Comparison of ENCODE assay signal across 8 mouse cellular contexts in the genomic region with DNA sequence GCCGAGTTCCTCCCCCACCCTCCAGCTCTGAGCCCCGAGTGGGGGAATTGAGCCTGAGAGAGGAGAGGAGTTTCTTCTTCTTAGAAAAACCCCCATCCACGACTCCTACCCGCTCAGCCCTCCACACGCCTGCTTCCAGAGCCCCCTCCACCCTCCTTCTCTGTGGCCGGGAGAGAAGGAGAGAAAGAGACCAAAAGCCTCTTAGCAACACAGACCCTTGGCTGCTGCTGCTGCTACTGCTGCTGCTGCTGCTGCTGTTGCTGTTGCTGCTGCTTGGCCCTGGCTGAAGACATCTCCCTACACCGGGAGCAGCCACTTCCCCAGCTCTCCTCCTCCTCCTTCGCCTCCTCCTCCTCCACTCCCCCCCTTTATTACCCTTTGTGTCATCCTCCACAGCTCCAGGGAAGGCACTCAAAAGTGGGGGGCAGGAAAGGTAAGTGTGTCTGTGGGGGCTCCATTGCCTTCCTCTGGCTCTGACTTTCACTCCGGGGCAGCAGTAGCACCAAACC. TPM values are rescaled to one million over a fixed set of nuclear protein-coding genes. Genes with fewer than 3 reads are reported as not detected.
A peak's percentile ranks its signal among the peaks of the same experiment; 100 is the strongest.
DNase-seq lines count a peak whose midpoint lies in the region; ATAC-seq and TF ChIP-seq lines count a peak whose summit lies in the region.

No protein-coding gene starts in this region.

- peak overlapping the region; percentile 62 for H3K4me3 ChIP-seq in forebrain, embryonic 16.5 days (replicated peaks; ENCODE audit: low read length)
- peak overlapping the region; percentile 89 for H3K4me3 ChIP-seq in hindbrain, embryonic 11.5 days (ENCODE audit: low read depth, low read length)
- H3K4me3 ChIP-seq in left cerebral cortex, adult 2 months, result peak overlapping the region; percentile 85
- H3K4me3 ChIP-seq in macrophage (ENCODE audit: inconsistent target), result peak overlapping the region; percentile 98

- peak overlapping the region; percentile 88 for H3K9ac ChIP-seq in forebrain, embryonic 16.5 days (replicated peaks; ENCODE audit: low read depth, low read length)
- peak overlapping the region; percentile 85 for H3K9ac ChIP-seq in hindbrain, embryonic 11.5 days (ENCODE audit: low read depth, low read length)

- H3K9me3 ChIP-seq in forebrain, embryonic 16.5 days (ENCODE audit: control insufficient read depth, low read length), result no peaks in the 10 kb centered on the region
- H3K9me3 ChIP-seq in hindbrain, embryonic 11.5 days (ENCODE audit: control insufficient read depth, low read length), result no peaks in the 10 kb centered on the region

- no peak for TF ChIP-seq CTCF in left cerebral cortex, adult 2 months (IDR thresholded peaks at IDR 0.05)

- 0% methylated on average over 9 of the region's 9 CpGs for WGBS in forebrain, embryonic 16.5 days
- WGBS in hindbrain, embryonic 11.5 days, result 0% methylated on average over 9 of the region's 9 CpGs
- 8% methylated on average over 8 of the region's 9 CpGs for WGBS in macrophage (ENCODE audit: missing documents)

- peaks cover 97% of the 10 kb centered on the region for H3K79me2 ChIP-seq in macrophage (ENCODE audit: inconsistent target)

- peak; percentile 33 for DNase-seq in T-cell, adult 2 months (ENCODE audit: low spot score)
- peak; percentile 29 for DNase-seq in c-Kit-positive CD71-positive TER-119-positive erythroid progenitor cells, embryonic 14.5 days (ENCODE audit: low spot score)
- peak; percentile 69 for DNase-seq in hindbrain, embryonic 11.5 days (ENCODE audit: low spot score)
- DNase-seq in left cerebral cortex, adult 2 months (ENCODE audit: extremely low spot score in 1 of 2, low spot score in 2 of 2), result peak; percentile 39 to 42
- peak; percentile 55 to 63 for DNase-seq in right cerebral cortex, postnatal 10 days (ENCODE audit: low spot score in 2 of 2)
- DNase-seq in B cell, adult 2 months, result no peak

- peak overlapping the region; percentile 63 for H3K4me2 ChIP-seq in forebrain, embryonic 16.5 days (ENCODE audit: low read length)
- H3K4me2 ChIP-seq in hindbrain, embryonic 11.5 days (replicated peaks; ENCODE audit: low read depth, low read length), result peak overlapping the region; percentile 47

- H3K4me1 ChIP-seq in forebrain, embryonic 16.5 days (replicated peaks; ENCODE audit: control insufficient read depth, insufficient read depth, low read length), result peaks cover 13% of the 10 kb centered on the region
- H3K4me1 ChIP-seq in hindbrain, embryonic 11.5 days (replicated peaks; ENCODE audit: control insufficient read depth, insufficient read depth, low read length), result no peaks in the 10 kb centered on the region

- H3K27ac ChIP-seq in forebrain, embryonic 16.5 days (ENCODE audit: low read length), result peak overlapping the region; percentile 95
- peak overlapping the region; percentile 91 for H3K27ac ChIP-seq in hindbrain, embryonic 11.5 days (ENCODE audit: low read depth, low read length)
- H3K27ac ChIP-seq in left cerebral cortex, adult 2 months, result peak overlapping the region; percentile 97
- H3K27ac ChIP-seq in macrophage, result peak overlapping the region; percentile 96

- H3K27me3 ChIP-seq in forebrain, embryonic 16.5 days (replicated peaks; ENCODE audit: control insufficient read depth, insufficient read depth, low read length), result no peaks in the 10 kb centered on the region
- no peaks in the 10 kb centered on the region for H3K27me3 ChIP-seq in hindbrain, embryonic 11.5 days (ENCODE audit: control insufficient read depth, insufficient read depth, low read length)

- H3K36me3 ChIP-seq in forebrain, embryonic 16.5 days (ENCODE audit: control insufficient read depth, insufficient read depth), result no peaks in the 10 kb centered on the region
- H3K36me3 ChIP-seq in hindbrain, embryonic 11.5 days (ENCODE audit: control insufficient read depth, insufficient read depth, low read length), result no peaks in the 10 kb centered on the region
- no peaks in the 10 kb centered on the region for H3K36me3 ChIP-seq in macrophage (ENCODE audit: inconsistent target)

- ATAC-seq in forebrain, embryonic 16.5 days, result peak; percentile 67
- ATAC-seq in hindbrain, embryonic 11.5 days (ENCODE audit: low FRiP score), result peak; percentile 81

- intact Hi-C loops in left cerebral cortex, adult 2 months (cut with DNase I), result loop anchor here (5.0 to 10.0 kb wide), 3 partner anchors 365 to 785 kb away; a partner anchor contains a TSS

RNA-seq across cellular contexts. Expression of a gene that starts 0.3 kb away (rescaled TPM):
- polyA plus RNA-seq in forebrain, embryonic 16.5 days (2015; fragmentation: Nextera tagmentation; extraction: Ambion mirVana), result 110 and 118 TPM in 2 replicates
- 136 and 143 TPM in 2 replicates for polyA plus RNA-seq in hindbrain, embryonic 11.5 days (2014; fragmentation: Nextera tagmentation; extraction: Ambion mirVana)
- total RNA-seq in left cerebral cortex, adult 2 months (2021), result 10 to 100 TPM; 68.1 to 86.5 TPM
- total RNA-seq in macrophage (2018; cell fraction: chromatin; rRNA removed), result 100 to 1,000 TPM in 23 of 26 experiments, 10 to 100 TPM in 3; 72.3 to 232 (median 151) TPM
- total RNA-seq in macrophage (2018; cell fraction: cytosol; rRNA removed), result 10 to 100 TPM; 19.9 to 45.4 (median 29.6) TPM
- 100 to 1,000 TPM in 20 of 26 experiments, 10 to 100 TPM in 6; 57.1 to 216 (median 120) TPM for total RNA-seq in macrophage (2018; cell fraction: nucleus; rRNA removed)
- 33.0 to 39.4 TPM (median 33.2 TPM) in 3 replicates for polyA plus RNA-seq in macrophage (2018)

RNA-seq across cellular contexts. Expression of a gene that starts 0.5 kb away (rescaled TPM):
- polyA plus RNA-seq in forebrain, embryonic 16.5 days (2015; fragmentation: Nextera tagmentation; extraction: Ambion mirVana), result 36.8 and 40.1 TPM in 2 replicates
- 41.5 and 43.1 TPM in 2 replicates for polyA plus RNA-seq in hindbrain, embryonic 11.5 days (2014; fragmentation: Nextera tagmentation; extraction: Ambion mirVana)
- total RNA-seq in left cerebral cortex, adult 2 months (2021), result 100 to 1,000 TPM; 130 to 132 TPM
- 100 to 1,000 TPM in 21 of 26 experiments, 10 to 100 TPM in 5; 32.8 to 238 (median 183) TPM for total RNA-seq in macrophage (2018; cell fraction: chromatin; rRNA removed)
- 10 to 100 TPM; 16.6 to 30.5 (median 24.3) TPM for total RNA-seq in macrophage (2018; cell fraction: cytosol; rRNA removed)
- 100 to 1,000 TPM in 12 of 26 experiments, 10 to 100 TPM in 14; 41.4 to 202 (median 96.1) TPM for total RNA-seq in macrophage (2018; cell fraction: nucleus; rRNA removed)
- polyA plus RNA-seq in macrophage (2018), result 13.3 to 14.3 TPM (median 13.8 TPM) in 3 replicates

Comparison
In these comparisons a context has a peak if more than half of its experiments do, and no peak if none do; other contexts are left out.
1. DNase-seq: peak in T-cell, adult 2 months (single experiment), c-Kit-positive CD71-positive TER-119-positive erythroid progenitor cells, embryonic 14.5 days (single experiment), hindbrain, embryonic 11.5 days (single experiment), left cerebral cortex, adult 2 months (2 of 2) and right cerebral cortex, postnatal 10 days (2 of 2); none in B cell, adult 2 months (0 of 2).
2. Peak in every context shown above with its lines, with median percentiles within 50 percentile points of each other: H3K27ac ChIP-seq and H3K4me3 ChIP-seq.